Mouse (Mus musculus): Measurements from ENCODE around the gene Hgd. TPM values are rescaled to one million over a fixed set of nuclear protein-coding genes. Genes with fewer than 3 reads are reported as not detected.

The Hgd gene
- polyA plus RNA-seq, 1 experiment, result 0.08 TPM

DNA sequence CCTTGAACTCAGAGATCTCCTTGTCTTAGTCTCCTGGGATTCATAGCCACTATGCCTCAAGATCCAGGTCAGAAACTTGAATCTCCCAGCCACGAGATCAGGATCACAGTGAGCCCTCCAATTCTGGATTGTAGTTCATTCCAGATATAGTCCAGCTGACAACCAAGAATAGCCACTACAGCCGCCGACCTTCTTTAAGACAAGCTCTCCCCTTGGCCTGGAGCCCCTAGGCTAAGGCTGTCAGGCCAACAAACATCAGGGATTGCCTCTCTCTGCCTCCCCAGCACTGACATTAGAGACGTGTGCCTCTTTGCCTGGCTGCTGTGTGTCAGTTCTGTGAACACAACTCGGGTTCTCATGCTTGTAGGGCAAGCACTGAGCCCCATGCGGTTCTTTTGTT is 39.2 kb upstream of the Hgd start:
- Histone ChIP-seq H3K4me3 (ENCODE audit: extremely low read depth, insufficient read depth, insufficient read length) (no peak overlapping the region), H3K36me3 (ENCODE audit: control insufficient read depth, insufficient read depth, low read length) (0 out of 2 replicates have a peak, but pooled peaks cover 3% of the 10 kb centered on the region), H3K27me3 (ENCODE audit: control insufficient read depth, insufficient read depth, low read length) (no peaks in the 10 kb centered on the region), H3K27ac (ENCODE audit: insufficient read depth, low read length) (no peak overlapping the region), H3K4me1 (ENCODE audit: control insufficient read depth, insufficient read depth, insufficient read length) (peaks cover 3% of the 10 kb centered on the region; the same call in 1 of the 2 replicates)
- 90% methylated on average over 6 of the region's 6 CpGs for WGBS
- DNase-seq (ENCODE audit: low read depth in 1 of 2, low spot score in 2 of 2), result no peak
- TF ChIP-seq CTCF (IDR thresholded peaks at IDR 0.05; ENCODE audit: extremely low read depth, insufficient read depth, insufficient read length, insufficient replicate concordance) (no peak), POLR2A (IDR thresholded peaks at IDR 0.05; ENCODE audit: low read depth, low read length) (no peak)

GRCm38 (mm10) chr16:37546312-37546711 is 33.6 kb upstream of the Hgd start:
- DNase-seq (ENCODE audit: low read depth in 1 of 2, low spot score in 2 of 2), result no peak
- TF ChIP-seq CTCF (IDR thresholded peaks at IDR 0.05; ENCODE audit: extremely low read depth, insufficient read depth, insufficient read length, insufficient replicate concordance), result no peak
- 0 out of 2 replicates have a peak, but pooled peaks cover 3% of the 10 kb centered on the region for H3K36me3 ChIP-seq (ENCODE audit: control insufficient read depth, insufficient read depth, low read length)
- H3K4me3 ChIP-seq (ENCODE audit: extremely low read depth, insufficient read depth, insufficient read length), result no peak overlapping the region
- no peaks in the 10 kb centered on the region for H3K27me3 ChIP-seq (ENCODE audit: control insufficient read depth, insufficient read depth, low read length)
- no peaks in the 10 kb centered on the region for H3K4me1 ChIP-seq (ENCODE audit: control insufficient read depth, insufficient read depth, insufficient read length)
- no peak overlapping the region for H3K27ac ChIP-seq (ENCODE audit: insufficient read depth, low read length)
- 94% methylated on average over 5 of the region's 5 CpGs for WGBS

GRCm38 (mm10) chr16:37550266-37550665 is 29.7 kb upstream of the Hgd start:
- no peak for DNase-seq (ENCODE audit: low read depth in 1 of 2, low spot score in 2 of 2)
- TF ChIP-seq POLR2A (IDR thresholded peaks at IDR 0.05; ENCODE audit: low read depth, low read length) (no peak), CTCF (IDR thresholded peaks at IDR 0.05; ENCODE audit: extremely low read depth, insufficient read depth, insufficient read length, insufficient replicate concordance) (no peak)
- Histone ChIP-seq H3K4me3 (ENCODE audit: extremely low read depth, insufficient read depth, insufficient read length) (no peak overlapping the region), H3K36me3 (ENCODE audit: control insufficient read depth, insufficient read depth, low read length) (no peaks in the 10 kb centered on the region), H3K27ac (ENCODE audit: insufficient read depth, low read length) (no peak overlapping the region), H3K27me3 (ENCODE audit: control insufficient read depth, insufficient read depth, low read length) (no peaks in the 10 kb centered on the region), H3K4me1 (ENCODE audit: control insufficient read depth, insufficient read depth, insufficient read length) (no peaks in the 10 kb centered on the region)
- 96% methylated on average over 3 of the region's 3 CpGs for WGBS

GRCm38 (mm10) chr16:37550981-37551380 is 29.0 kb upstream of the Hgd start:
- Histone ChIP-seq H3K27ac (ENCODE audit: insufficient read depth, low read length) (no peak overlapping the region), H3K4me3 (ENCODE audit: extremely low read depth, insufficient read depth, insufficient read length) (no peak overlapping the region), H3K4me1 (ENCODE audit: control insufficient read depth, insufficient read depth, insufficient read length) (no peaks in the 10 kb centered on the region), H3K27me3 (ENCODE audit: control insufficient read depth, insufficient read depth, low read length) (no peaks in the 10 kb centered on the region), H3K36me3 (ENCODE audit: control insufficient read depth, insufficient read depth, low read length) (no peaks in the 10 kb centered on the region)
- no peak for DNase-seq (ENCODE audit: low read depth in 1 of 2, low spot score in 2 of 2)
- WGBS, result 90% methylated on average over 2 of the region's 2 CpGs
- no peak for TF ChIP-seq POLR2A (IDR thresholded peaks at IDR 0.05; ENCODE audit: low read depth, low read length)
- TF ChIP-seq CTCF (IDR thresholded peaks at IDR 0.05; ENCODE audit: extremely low read depth, insufficient read depth, insufficient read length, insufficient replicate concordance), result no peak

GRCm38 (mm10) chr16:37552824-37553223 is 27.1 kb upstream of the Hgd start:
- no peaks in the 10 kb centered on the region for H3K4me1 ChIP-seq (ENCODE audit: control insufficient read depth, insufficient read depth, insufficient read length)

DNA sequence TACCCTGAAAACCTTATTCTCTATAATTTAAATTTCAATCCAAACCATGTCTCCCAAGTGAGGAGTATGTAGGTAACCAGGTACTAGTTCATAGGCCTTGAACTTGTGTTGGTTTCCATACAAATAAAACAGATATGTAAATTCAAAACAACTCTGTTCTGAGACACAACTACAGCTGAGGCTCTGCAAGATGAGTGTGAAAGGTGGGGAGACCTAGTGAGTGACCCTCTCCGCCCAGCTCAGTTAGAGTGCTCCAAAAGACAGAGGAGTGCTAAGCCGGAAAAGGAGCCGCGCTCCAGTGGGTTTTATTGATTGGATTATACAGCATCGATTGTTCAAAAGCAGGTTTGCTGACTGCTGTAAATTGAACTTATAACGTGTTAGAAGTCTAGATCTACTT is 17.5 kb upstream of the Hgd start:
- no peak overlapping the region for H3K4me3 ChIP-seq (ENCODE audit: extremely low read depth, insufficient read depth, insufficient read length)
- WGBS, result 91% methylated on average over 6 of the region's 6 CpGs
- no peaks in the 10 kb centered on the region for H3K27me3 ChIP-seq (ENCODE audit: control insufficient read depth, insufficient read depth, low read length)
- no peaks in the 10 kb centered on the region for H3K4me1 ChIP-seq (ENCODE audit: control insufficient read depth, insufficient read depth, insufficient read length)
- H3K36me3 ChIP-seq (ENCODE audit: control insufficient read depth, insufficient read depth, low read length), result peaks cover 3% of the 10 kb centered on the region; the same call in 1 of the 2 replicates
- TF ChIP-seq POLR2A (IDR thresholded peaks at IDR 0.05; ENCODE audit: low read depth, low read length) (no peak), CTCF (IDR thresholded peaks at IDR 0.05; ENCODE audit: extremely low read depth, insufficient read depth, insufficient read length, insufficient replicate concordance) (no peak)
- no peak overlapping the region for H3K27ac ChIP-seq (ENCODE audit: insufficient read depth, low read length)
- no peak for DNase-seq (ENCODE audit: low read depth in 1 of 2, low spot score in 2 of 2)

More at GRCm38 (mm10) chr16:37552824-37553223, 27.1 kb upstream of the Hgd start:
- 92% methylated on average over 3 of the region's 3 CpGs for WGBS
- Histone ChIP-seq H3K4me3 (ENCODE audit: extremely low read depth, insufficient read depth, insufficient read length) (no peak overlapping the region), H3K27ac (ENCODE audit: insufficient read depth, low read length) (no peak overlapping the region), H3K27me3 (ENCODE audit: control insufficient read depth, insufficient read depth, low read length) (no peaks in the 10 kb centered on the region), H3K36me3 (ENCODE audit: control insufficient read depth, insufficient read depth, low read length) (0 out of 2 replicates have a peak, but pooled peaks cover 3% of the 10 kb centered on the region)
- no peak for TF ChIP-seq CTCF (IDR thresholded peaks at IDR 0.05; ENCODE audit: extremely low read depth, insufficient read depth, insufficient read length, insufficient replicate concordance)
- TF ChIP-seq POLR2A (IDR thresholded peaks at IDR 0.05; ENCODE audit: low read depth, low read length), result no peak
- DNase-seq (ENCODE audit: low read depth in 1 of 2, low spot score in 2 of 2), result no peak

GRCm38 (mm10) chr16:37562961-37563360 is 17.0 kb upstream of the Hgd start:
- no peak for DNase-seq (ENCODE audit: low read depth in 1 of 2, low spot score in 2 of 2)
- H3K27me3 ChIP-seq (ENCODE audit: control insufficient read depth, insufficient read depth, low read length), result no peaks in the 10 kb centered on the region
- H3K27ac ChIP-seq (ENCODE audit: insufficient read depth, low read length), result no peak overlapping the region
- H3K36me3 ChIP-seq (ENCODE audit: control insufficient read depth, insufficient read depth, low read length), result peaks cover 3% of the 10 kb centered on the region; the same call in 1 of the 2 replicates
- 92% methylated on average over 5 of the region's 5 CpGs for WGBS
- TF ChIP-seq POLR2A (IDR thresholded peaks at IDR 0.05; ENCODE audit: low read depth, low read length) (no peak), CTCF (IDR thresholded peaks at IDR 0.05; ENCODE audit: extremely low read depth, insufficient read depth, insufficient read length, insufficient replicate concordance) (no peak)
- no peaks in the 10 kb centered on the region for H3K4me1 ChIP-seq (ENCODE audit: control insufficient read depth, insufficient read depth, insufficient read length)
- H3K4me3 ChIP-seq (ENCODE audit: extremely low read depth, insufficient read depth, insufficient read length), result no peak overlapping the region

Data from spleen, adult 2 months (tissue).